Mouse (Mus musculus): ENCODE measurements around the gene Fam222a. TPM values are rescaled to one million over a fixed set of nuclear protein-coding genes. Genes with fewer than 3 reads are reported as not detected.
A peak's percentile ranks its signal among the peaks of the same experiment; 100 is the strongest.

Fam222a gene
- polyA plus RNA-seq, 1 experiment from 2014 or later = 0.83 TPM

- Histone ChIP-seq H3K4me2 (ENCODE audit: low read depth, low read length) (peak overlapping the region; percentile 8; the same call in 1 of the 2 replicates), H3K27ac (ENCODE audit: low read length) (no peak overlapping the region), H3K4me1 (ENCODE audit: control insufficient read depth, insufficient read depth, low read length) (peaks cover 9% of the 10 kb centered on the region), H3K36me3 (ENCODE audit: control insufficient read depth, insufficient read depth) (no peaks in the 10 kb centered on the region), H3K9me3 (replicated peaks; ENCODE audit: control insufficient read depth, low read length) (peaks cover 7% of the 10 kb centered on the region), H3K4me3 (ENCODE audit: low read length) (no peak overlapping the region), H3K27me3 (ENCODE audit: control insufficient read depth, insufficient read depth, low read length) (peaks cover 13% of the 10 kb centered on the region), H3K9ac (ENCODE audit: low read length) (no peak overlapping the region)
- peak; percentile 76 for ATAC-seq (replicated peaks; ENCODE audit: extremely low read depth, insufficient read depth, low FRiP score)
- 42% methylated on average over 15 of the region's 15 CpGs for WGBS
These were observed 26.0 kb upstream of the Fam222a start for GRCm38 (mm10) chr5:114541656-114542445.

GRCm38 (mm10) chr5:114543656-114544055, 24.2 kb upstream of the Fam222a start:
- ATAC-seq (replicated peaks; ENCODE audit: extremely low read depth, insufficient read depth, low FRiP score) = no peak
- no peak overlapping the region for H3K4me2 ChIP-seq (ENCODE audit: low read depth, low read length)
- no peaks in the 10 kb centered on the region for H3K36me3 ChIP-seq (ENCODE audit: control insufficient read depth, insufficient read depth)
- H3K4me1 ChIP-seq (ENCODE audit: control insufficient read depth, insufficient read depth, low read length) = peaks cover 9% of the 10 kb centered on the region
- no peak overlapping the region for H3K27ac ChIP-seq (ENCODE audit: low read length)
- no peak overlapping the region for H3K9ac ChIP-seq (ENCODE audit: low read length)
- peaks cover 7% of the 10 kb centered on the region for H3K9me3 ChIP-seq (replicated peaks; ENCODE audit: control insufficient read depth, low read length)
- 89% methylated on average over 6 of the region's 6 CpGs for whole genome bisulfite sequencing
- H3K27me3 ChIP-seq (ENCODE audit: control insufficient read depth, insufficient read depth, low read length) = no peaks in the 10 kb centered on the region
- H3K4me3 ChIP-seq (ENCODE audit: low read length) = no peak overlapping the region

- H3K4me1 ChIP-seq (ENCODE audit: control insufficient read depth, insufficient read depth, low read length) = peaks cover 9% of the 10 kb centered on the region
- H3K36me3 ChIP-seq (ENCODE audit: control insufficient read depth, insufficient read depth) = no peaks in the 10 kb centered on the region
- no peak for ATAC-seq (replicated peaks; ENCODE audit: extremely low read depth, insufficient read depth, low FRiP score)
- no peak overlapping the region for H3K4me2 ChIP-seq (ENCODE audit: low read depth, low read length)
- H3K27me3 ChIP-seq (ENCODE audit: control insufficient read depth, insufficient read depth, low read length) = no peaks in the 10 kb centered on the region
- 76% methylated on average over 4 of the region's 4 CpGs for WGBS
- no peak overlapping the region for H3K4me3 ChIP-seq (ENCODE audit: low read length)
- peaks cover 7% of the 10 kb centered on the region for H3K9me3 ChIP-seq (replicated peaks; ENCODE audit: control insufficient read depth, low read length)
- H3K9ac ChIP-seq (ENCODE audit: low read length) = no peak overlapping the region
- no peak overlapping the region for H3K27ac ChIP-seq (ENCODE audit: low read length)
These were observed 23.6 kb upstream of the Fam222a start for GRCm38 (mm10) chr5:114544205-114544604.

- Histone ChIP-seq H3K27ac (ENCODE audit: low read length) (no peak overlapping the region), H3K4me1 (ENCODE audit: control insufficient read depth, insufficient read depth, low read length) (peaks cover 9% of the 10 kb centered on the region), H3K4me2 (ENCODE audit: low read depth, low read length) (no peak overlapping the region), H3K9me3 (replicated peaks; ENCODE audit: control insufficient read depth, low read length) (peaks cover 7% of the 10 kb centered on the region), H3K36me3 (ENCODE audit: control insufficient read depth, insufficient read depth) (no peaks in the 10 kb centered on the region), H3K27me3 (ENCODE audit: control insufficient read depth, insufficient read depth, low read length) (no peaks in the 10 kb centered on the region), H3K4me3 (ENCODE audit: low read length) (no peak overlapping the region), H3K9ac (ENCODE audit: low read length) (no peak overlapping the region)
- ATAC-seq (replicated peaks; ENCODE audit: extremely low read depth, insufficient read depth, low FRiP score) = no peak
- 74% methylated on average over 9 of the region's 9 CpGs for WGBS
These were observed 22.7 kb upstream of the Fam222a start for GRCm38 (mm10) chr5:114545076-114545475.

GRCm38 (mm10) chr5:114548976-114549375, 18.8 kb upstream of the Fam222a start:
- H3K4me1 ChIP-seq (ENCODE audit: control insufficient read depth, insufficient read depth, low read length) = peaks cover 6% of the 10 kb centered on the region; the same call in 1 of the 2 replicates
- no peak for ATAC-seq (replicated peaks; ENCODE audit: extremely low read depth, insufficient read depth, low FRiP score)
- no peak overlapping the region for H3K4me3 ChIP-seq (ENCODE audit: low read length)
- no peak overlapping the region for H3K9ac ChIP-seq (ENCODE audit: low read length)
- no peaks in the 10 kb centered on the region for H3K9me3 ChIP-seq (replicated peaks; ENCODE audit: control insufficient read depth, low read length)
- 91% methylated on average over 10 of the region's 10 CpGs for WGBS
- H3K36me3 ChIP-seq (ENCODE audit: control insufficient read depth, insufficient read depth) = no peaks in the 10 kb centered on the region
- H3K27me3 ChIP-seq (ENCODE audit: control insufficient read depth, insufficient read depth, low read length) = no peaks in the 10 kb centered on the region
- no peak overlapping the region for H3K4me2 ChIP-seq (ENCODE audit: low read depth, low read length)
- H3K27ac ChIP-seq (ENCODE audit: low read length) = no peak overlapping the region

- Histone ChIP-seq H3K4me3 (ENCODE audit: low read length) (no peak overlapping the region), H3K4me1 (ENCODE audit: control insufficient read depth, insufficient read depth, low read length) (peaks cover 6% of the 10 kb centered on the region; the same call in 1 of the 2 replicates), H3K27ac (ENCODE audit: low read length) (no peak overlapping the region), H3K36me3 (ENCODE audit: control insufficient read depth, insufficient read depth) (no peaks in the 10 kb centered on the region), H3K9ac (ENCODE audit: low read length) (no peak overlapping the region), H3K27me3 (ENCODE audit: control insufficient read depth, insufficient read depth, low read length) (no peaks in the 10 kb centered on the region), H3K4me2 (ENCODE audit: low read depth, low read length) (no peak overlapping the region), H3K9me3 (replicated peaks; ENCODE audit: control insufficient read depth, low read length) (no peaks in the 10 kb centered on the region)
- no peak for ATAC-seq (replicated peaks; ENCODE audit: extremely low read depth, insufficient read depth, low FRiP score)
- 77% methylated on average over 3 of the region's 3 CpGs for WGBS
These were observed 18.0 kb upstream of the Fam222a start for GRCm38 (mm10) chr5:114549770-114550169.

GRCm38 (mm10) chr5:114550431-114550830, 17.4 kb upstream of the Fam222a start:
- no peaks in the 10 kb centered on the region for H3K36me3 ChIP-seq (ENCODE audit: control insufficient read depth, insufficient read depth)
- WGBS = 47% methylated on average over 7 of the region's 7 CpGs
- peaks cover 6% of the 10 kb centered on the region; the same call in 1 of the 2 replicates for H3K4me1 ChIP-seq (ENCODE audit: control insufficient read depth, insufficient read depth, low read length)
- H3K9ac ChIP-seq (ENCODE audit: low read length) = no peak overlapping the region
- H3K9me3 ChIP-seq (replicated peaks; ENCODE audit: control insufficient read depth, low read length) = peaks cover 5% of the 10 kb centered on the region
- H3K27ac ChIP-seq (ENCODE audit: low read length) = no peak overlapping the region
- no peak for ATAC-seq (replicated peaks; ENCODE audit: extremely low read depth, insufficient read depth, low FRiP score)
- no peak overlapping the region for H3K4me3 ChIP-seq (ENCODE audit: low read length)
- H3K27me3 ChIP-seq (ENCODE audit: control insufficient read depth, insufficient read depth, low read length) = no peaks in the 10 kb centered on the region
- H3K4me2 ChIP-seq (ENCODE audit: low read depth, low read length) = no peak overlapping the region

GRCm38 (mm10) chr5:114550886-114551492, 16.8 kb upstream of the Fam222a start:
- ATAC-seq (replicated peaks; ENCODE audit: extremely low read depth, insufficient read depth, low FRiP score) = peak; percentile 32; the same call in 1 of the 2 replicates
- peak overlapping the region; percentile 13; the same call in 1 of the 2 replicates for H3K27ac ChIP-seq (ENCODE audit: low read length)
- WGBS = 25% methylated on average over 6 of the region's 6 CpGs
- H3K4me1 ChIP-seq (ENCODE audit: control insufficient read depth, insufficient read depth, low read length) = peaks cover 6% of the 10 kb centered on the region; the same call in 1 of the 2 replicates
- H3K4me3 ChIP-seq (ENCODE audit: low read length) = no peak overlapping the region
- no peak overlapping the region for H3K9ac ChIP-seq (ENCODE audit: low read length)
- no peak overlapping the region for H3K4me2 ChIP-seq (ENCODE audit: low read depth, low read length)
- no peaks in the 10 kb centered on the region for H3K36me3 ChIP-seq (ENCODE audit: control insufficient read depth, insufficient read depth)
- no peaks in the 10 kb centered on the region for H3K27me3 ChIP-seq (ENCODE audit: control insufficient read depth, insufficient read depth, low read length)
- H3K9me3 ChIP-seq (replicated peaks; ENCODE audit: control insufficient read depth, low read length) = peaks cover 5% of the 10 kb centered on the region

Data from heart, embryonic 16.5 days (tissue).